Mouse (Mus musculus): ENCODE results near the gene Ccng1.

DNA sequence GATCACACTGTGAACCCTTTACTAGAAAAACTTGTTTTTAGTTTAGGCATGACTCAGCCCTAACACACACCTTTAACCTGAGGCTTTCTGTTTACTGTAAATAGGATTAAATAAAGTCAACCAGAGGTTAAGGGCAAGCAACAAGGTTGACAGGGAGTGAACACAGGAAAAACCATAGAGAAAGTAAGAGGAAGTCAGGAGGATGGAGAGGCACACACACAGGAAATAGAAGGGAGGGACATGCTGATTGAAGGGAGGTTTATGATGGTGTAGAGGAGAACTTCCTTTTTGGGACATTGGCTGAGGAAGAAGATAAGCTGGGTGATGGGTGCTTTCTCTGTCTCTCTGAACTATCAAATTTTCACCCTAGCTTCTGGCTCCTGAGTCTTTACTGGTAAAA is 36.8 kb downstream of the Ccng1 start:
- no peak for TF ChIP-seq POLR2A (IDR thresholded peaks at IDR 0.05; ENCODE audit: borderline replicate concordance, control insufficient read depth, low read depth, low read length)
- no peak for TF ChIP-seq CTCF (IDR thresholded peaks at IDR 0.05; ENCODE audit: control insufficient read depth, insufficient read depth, low read length)

All from bone marrow, adult 2 months (tissue).